Mouse (Mus musculus) stomach, postnatal 0 days (tissue): ENCODE data around the gene Pxdn.

Experiments used
- CTCF ChIP-seq: IDR thresholded peaks from 2 replicates; pipeline ENCODE4 v1.5.1; 2016; ENCODE audit warnings: antibody characterized with exemption, low read depth, mild to moderate bottlenecking, moderate library complexity
- EP300 ChIP-seq: optimal IDR thresholded peaks from 2 replicates; pipeline ENCODE3; 2016; ENCODE audit warnings: antibody characterized with exemption

GRCm38 (mm10) chr12:29983190-29983589 lies 45.8 kb downstream of the Pxdn start:
- no peak for TF ChIP-seq CTCF
- TF ChIP-seq EP300, result no peak
